Mouse (Mus musculus) spleen, adult 2 months (tissue): Measurements from ENCODE around the gene Rnf130. TPM values are rescaled to one million over a fixed set of nuclear protein-coding genes. Genes with fewer than 3 reads are reported as not detected.
A peak's percentile ranks its signal among the peaks of the same experiment; 100 is the strongest.

Source experiments
- DNase-seq, 2 experiments: peaks; one replicate each; pipeline versions ENCODE4 v3.0.0 to v3.0.0-alpha.2; 2012 to 2021; ENCODE audit warnings: low spot score in 2 of 2, low read depth in 1 of 2
- H3K27ac ChIP-seq: fragments of 200-500 bp; 2 replicates; pipeline ENCODE4 v1.5.1; 2012; ENCODE audit warnings: low read length, inconsistent platforms; ENCODE audit not compliant: insufficient read depth
- H3K27me3 ChIP-seq: fragments of 200-500 bp; 2 replicates; pipeline ENCODE4 v1.6.1; 2012; ENCODE audit warnings: mild to moderate bottlenecking, moderate library complexity, low read length, inconsistent platforms; ENCODE audit not compliant: control insufficient read depth, insufficient read depth
- H3K36me3 ChIP-seq: fragments of 200-500 bp; 2 replicates; pipeline ENCODE4 v1.6.1; 2012; ENCODE audit warnings: mild to moderate bottlenecking, low read length, inconsistent platforms; ENCODE audit not compliant: control insufficient read depth, insufficient read depth
- H3K4me1 ChIP-seq: fragments of 200-500 bp; 2 replicates; pipeline ENCODE4 v1.6.1; 2011; ENCODE audit warnings: inconsistent platforms; ENCODE audit not compliant: control insufficient read depth, insufficient read depth, insufficient read length
- H3K4me3 ChIP-seq: fragments of 200-500 bp; 2 replicates; pipeline ENCODE4 v1.5.1; 2011; ENCODE audit warnings: mild to moderate bottlenecking, inconsistent platforms; ENCODE audit not compliant: insufficient read depth, insufficient read length; ENCODE audit errors: extremely low read depth
- CTCF ChIP-seq: fragments of 200-500 bp; IDR thresholded peaks from 2 replicates; pipeline ENCODE4 v1.5.1; 2011; ENCODE audit warnings: mild to moderate bottlenecking, inconsistent platforms; ENCODE audit not compliant: insufficient read depth, insufficient read length, insufficient replicate concordance; ENCODE audit errors: extremely low read depth
- POLR2A ChIP-seq: fragments of 200-500 bp; IDR thresholded peaks from 2 replicates; pipeline ENCODE4 v1.6.1; 2011; ENCODE audit warnings: low read depth, low read length, inconsistent platforms
- WGBS: fragments of 180-500 bp; shearing (Covaris S2); methylation state at CpG from one replicate; pipeline ENCODE4 v1.1.7; 2018; 5-methylcytosine and 5-hydroxymethylcytosine counted together
- polyA plus RNA-seq: library from polyadenylated mRNA; depleted of rRNA; stranded (reverse); fragments of >200 nt; gene quantifications from 2 replicates; pipeline ENCODE4 v1.2.3, GENCODE M21; 2012

Gene Rnf130
- polyA plus RNA-seq, 1 experiment, result 52.5 TPM

GRCm38 (mm10) chr11:50002853-50003252 lies 22.3 kb upstream of the Rnf130 start:
- no peak for DNase-seq
- WGBS, result 83% methylated on average over 4 of the region's 4 CpGs
- no peaks in the 10 kb centered on the region for H3K27me3 ChIP-seq
- no peak overlapping the region for H3K4me3 ChIP-seq
- no peaks in the 10 kb centered on the region for H3K4me1 ChIP-seq
- no peak for TF ChIP-seq CTCF
- no peak for TF ChIP-seq POLR2A
- no peak overlapping the region for H3K27ac ChIP-seq
- no peaks in the 10 kb centered on the region for H3K36me3 ChIP-seq

GRCm38 (mm10) chr11:50007776-50008175 lies 17.4 kb upstream of the Rnf130 start:
- Histone ChIP-seq H3K36me3 (no peaks in the 10 kb centered on the region), H3K27me3 (no peaks in the 10 kb centered on the region), H3K4me3 (no peak overlapping the region), H3K27ac (no peak overlapping the region), H3K4me1 (no peaks in the 10 kb centered on the region)
- TF ChIP-seq POLR2A, result no peak
- TF ChIP-seq CTCF, result no peak
- DNase-seq, result no peak
- 91% methylated on average over 10 of the region's 10 CpGs for WGBS

- WGBS, result 85% methylated on average over 5 of the region's 5 CpGs
- no peaks in the 10 kb centered on the region for H3K36me3 ChIP-seq
- TF ChIP-seq POLR2A (no peak), CTCF (no peak)
- H3K27ac ChIP-seq, result no peak overlapping the region
- H3K4me1 ChIP-seq, result no peaks in the 10 kb centered on the region
- no peaks in the 10 kb centered on the region for H3K27me3 ChIP-seq
- DNase-seq, result no peak
- no peak overlapping the region for H3K4me3 ChIP-seq
Measured at GRCm38 (mm10) chr11:50008231-50008630, 16.9 kb upstream of the Rnf130 start.

- Histone ChIP-seq H3K36me3 (no peaks in the 10 kb centered on the region), H3K27ac (no peak overlapping the region), H3K4me1 (peaks cover 19% of the 10 kb centered on the region; the same call in 1 of the 2 replicates), H3K27me3 (no peaks in the 10 kb centered on the region), H3K4me3 (no peak overlapping the region)
- WGBS, result 91% methylated on average over 6 of the region's 6 CpGs
- TF ChIP-seq CTCF (no peak), POLR2A (no peak)
- DNase-seq, result no peak
Measured at GRCm38 (mm10) chr11:50013016-50013415, 12.1 kb upstream of the Rnf130 start.

GRCm38 (mm10) chr11:50016503-50016902 lies 8.6 kb upstream of the Rnf130 start:
- TF ChIP-seq POLR2A, result no peak
- TF ChIP-seq CTCF, result no peak
- H3K27me3 ChIP-seq, result no peaks in the 10 kb centered on the region
- peaks cover 24% of the 10 kb centered on the region; the same call in 1 of the 2 replicates for H3K4me1 ChIP-seq
- 0 out of 2 replicates have a peak overlapping the region, but pooled peaks have one; percentile 9 for H3K4me3 ChIP-seq
- H3K36me3 ChIP-seq, result no peaks in the 10 kb centered on the region
- no peak for DNase-seq
- peak overlapping the region; percentile 74 for H3K27ac ChIP-seq
- WGBS, result 45% methylated on average over 5 of the region's 5 CpGs

GRCm38 (mm10) chr11:50017511-50017910 lies 7.6 kb upstream of the Rnf130 start:
- peaks cover 24% of the 10 kb centered on the region; the same call in 1 of the 2 replicates for H3K4me1 ChIP-seq
- 46% methylated on average over 7 of the region's 7 CpGs for WGBS
- no peak for DNase-seq

GRCm38 (mm10) chr11:50018848-50019247 lies 6.3 kb upstream of the Rnf130 start:
- peaks cover 24% of the 10 kb centered on the region; the same call in 1 of the 2 replicates for H3K4me1 ChIP-seq
- no peaks in the 10 kb centered on the region for H3K36me3 ChIP-seq
- no peaks in the 10 kb centered on the region for H3K27me3 ChIP-seq
- no peak for TF ChIP-seq POLR2A
- no peak overlapping the region for H3K27ac ChIP-seq
- no peak for DNase-seq
- H3K4me3 ChIP-seq, result no peak overlapping the region

More at GRCm38 (mm10) chr11:50017511-50017910, 7.6 kb upstream of the Rnf130 start:
- no peak overlapping the region for H3K4me3 ChIP-seq
- no peaks in the 10 kb centered on the region for H3K27me3 ChIP-seq
- H3K36me3 ChIP-seq, result no peaks in the 10 kb centered on the region
- no peak overlapping the region for H3K27ac ChIP-seq
- TF ChIP-seq CTCF (no peak), POLR2A (no peak)
